Mouse (Mus musculus) heart, postnatal 0 days (tissue): ENCODE measurements at regions not wholly inside any gene's neighbourhood (a gene's known extent, or its start where the extent isn't known, plus 50 kb on each side); places are given as distances from the start of the nearest gene placed in this dataset. TPM values are rescaled to one million over a fixed set of nuclear protein-coding genes. Genes with fewer than 3 reads are reported as not detected.
A peak's percentile ranks its signal among the peaks of the same experiment; 100 is the strongest.

Experiments used
- ATAC-seq: fragments of 200-750 bp; cut with Nextera tagmentation; 2 replicates; pipeline ENCODE4 v1.8.0; 2017; ENCODE audit warnings: low read depth, moderate number of reproducible peaks, moderate library complexity; ENCODE audit not compliant: insufficient read depth
- DNase-seq: peaks from one replicate; pipeline ENCODE4 v3.0.0-alpha.2; 2016; ENCODE audit warnings: low spot score
- H3K27ac ChIP-seq: fragments of 300-500 bp; sonication (generic); 2 replicates; pipeline ENCODE4 v1.5.1; 2014; ENCODE audit warnings: low read depth, mild to moderate bottlenecking
- H3K27me3 ChIP-seq: fragments of 300-500 bp; sonication (generic); 2 replicates; pipeline ENCODE4 v1.6.1; 2014; ENCODE audit warnings: low read length, mixed read lengths; ENCODE audit not compliant: control insufficient read depth, insufficient read depth
- H3K36me3 ChIP-seq: fragments of 300-500 bp; sonication (generic); replicated peaks from 2 replicates; pipeline ENCODE4 v1.6.1; 2014; ENCODE audit warnings: low read length, mixed read lengths; ENCODE audit not compliant: control insufficient read depth, insufficient read depth
- H3K4me1 ChIP-seq: fragments of 300-500 bp; sonication (generic); 2 replicates; pipeline ENCODE4 v1.6.1; 2014; ENCODE audit warnings: antibody characterized with exemption; ENCODE audit not compliant: control insufficient read depth, insufficient read depth
- H3K4me2 ChIP-seq: fragments of 300-500 bp; sonication (generic); 2 replicates; pipeline ENCODE4 v1.6.1; 2014; ENCODE audit warnings: low read depth, mild to moderate bottlenecking, low read length, moderate library complexity
- H3K4me3 ChIP-seq: fragments of 300-500 bp; sonication (generic); 2 replicates; pipeline ENCODE4 v1.5.1; 2014; ENCODE audit warnings: low read depth, low read length
- H3K9ac ChIP-seq: fragments of 300-500 bp; sonication (generic); replicated peaks from 2 replicates; pipeline ENCODE4 v1.6.1; 2014; ENCODE audit warnings: low read depth, low read length, mixed read lengths
- H3K9me3 ChIP-seq: fragments of 300-500 bp; sonication (generic); replicated peaks from 2 replicates; pipeline ENCODE4 v1.6.1; 2016; ENCODE audit warnings: low read length; ENCODE audit not compliant: control insufficient read depth
- CTCF ChIP-seq: IDR thresholded peaks from 2 replicates; pipeline ENCODE4 v1.5.1; 2016; ENCODE audit warnings: antibody characterized with exemption, control low read depth, low read depth
- EP300 ChIP-seq: IDR thresholded peaks from 2 replicates; pipeline ENCODE4 v1.6.1; 2016; ENCODE audit warnings: antibody characterized with exemption, low read depth
- WGBS: fragments of 180-500 bp; shearing (Covaris S2); extraction: QIAGEN DNeasy Blood & Tissue Kit; methylation state at CpG from one replicate; pipeline ENCODE4 v1.1.7; 2014; 5-methylcytosine and 5-hydroxymethylcytosine counted together
- microRNA-seq: library from miRNA; unstranded; fragments of <30 nt; microRNA quantifications from one replicate; pipeline ENCODE4, GENCODE M21; 2016

- Histone ChIP-seq H3K9me3 (no peaks in the 10 kb centered on the region), H3K4me3 (no peak overlapping the region), H3K4me2 (peak overlapping the region; percentile 30; the same call in 1 of the 2 replicates), H3K27ac (no peak overlapping the region), H3K4me1 (no peaks in the 10 kb centered on the region), H3K9ac (no peak overlapping the region), H3K27me3 (no peaks in the 10 kb centered on the region), H3K36me3 (no peaks in the 10 kb centered on the region)
- WGBS, result 49% methylated on average over 6 of the region's 6 CpGs
- ATAC-seq (no peak), DNase-seq (no peak)
- TF ChIP-seq CTCF (no peak), EP300 (no peak)
Observed at GRCm38 (mm10) chr10:37190092-37190491, 51.4 kb upstream of the Marcks start.

Small RNA genes lying in the stretch of these regions (microRNA-seq; reads per million reads assigned to microRNA genes)
- gene Gm24710, result not detected
